Mouse (Mus musculus) retina, embryonic 14.5 days (tissue): ENCODE data around the gene Arhgef2.

Experiments used
- DNase-seq: peaks from one replicate; pipeline ENCODE4 v3.0.0-alpha.2; 2015; ENCODE audit warnings: low spot score

Arhgef2 gene

DNA sequence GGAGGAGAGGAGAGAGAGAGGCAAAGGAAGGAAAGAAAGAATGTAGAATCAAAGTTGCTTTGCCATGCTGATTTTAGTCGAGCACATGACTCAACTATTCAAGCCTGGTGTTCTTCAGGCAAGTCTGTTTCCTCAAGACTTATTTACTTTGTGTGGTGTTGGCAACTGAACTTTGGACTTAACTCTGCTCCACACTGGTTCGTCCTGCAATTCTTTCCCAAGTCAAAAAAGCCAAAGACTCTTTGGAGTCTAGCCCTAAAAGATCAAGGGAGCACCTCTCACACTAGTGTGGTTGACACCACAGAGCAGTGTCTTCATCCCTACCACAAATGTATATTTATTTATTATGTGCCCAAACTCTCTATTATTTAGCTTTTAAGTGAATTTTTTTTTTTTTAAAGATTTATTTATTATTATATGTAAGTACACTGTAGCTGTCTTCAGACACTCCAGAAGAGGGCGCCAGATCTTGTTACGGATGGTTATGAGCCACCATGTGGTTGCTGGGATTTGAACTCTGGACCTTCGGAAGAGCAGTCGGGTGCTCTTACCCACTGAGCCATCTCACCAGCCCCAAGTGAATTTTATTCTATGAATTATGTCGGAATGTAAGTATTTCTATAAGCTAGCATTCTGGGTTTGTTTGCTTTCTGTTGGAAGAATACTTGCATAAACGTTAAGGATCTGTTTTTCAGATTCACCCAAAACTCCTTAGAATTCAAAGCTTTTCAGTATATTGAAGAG lies 78.6 kb downstream of the Arhgef2 start:
- DNase-seq = no peak

DNA sequence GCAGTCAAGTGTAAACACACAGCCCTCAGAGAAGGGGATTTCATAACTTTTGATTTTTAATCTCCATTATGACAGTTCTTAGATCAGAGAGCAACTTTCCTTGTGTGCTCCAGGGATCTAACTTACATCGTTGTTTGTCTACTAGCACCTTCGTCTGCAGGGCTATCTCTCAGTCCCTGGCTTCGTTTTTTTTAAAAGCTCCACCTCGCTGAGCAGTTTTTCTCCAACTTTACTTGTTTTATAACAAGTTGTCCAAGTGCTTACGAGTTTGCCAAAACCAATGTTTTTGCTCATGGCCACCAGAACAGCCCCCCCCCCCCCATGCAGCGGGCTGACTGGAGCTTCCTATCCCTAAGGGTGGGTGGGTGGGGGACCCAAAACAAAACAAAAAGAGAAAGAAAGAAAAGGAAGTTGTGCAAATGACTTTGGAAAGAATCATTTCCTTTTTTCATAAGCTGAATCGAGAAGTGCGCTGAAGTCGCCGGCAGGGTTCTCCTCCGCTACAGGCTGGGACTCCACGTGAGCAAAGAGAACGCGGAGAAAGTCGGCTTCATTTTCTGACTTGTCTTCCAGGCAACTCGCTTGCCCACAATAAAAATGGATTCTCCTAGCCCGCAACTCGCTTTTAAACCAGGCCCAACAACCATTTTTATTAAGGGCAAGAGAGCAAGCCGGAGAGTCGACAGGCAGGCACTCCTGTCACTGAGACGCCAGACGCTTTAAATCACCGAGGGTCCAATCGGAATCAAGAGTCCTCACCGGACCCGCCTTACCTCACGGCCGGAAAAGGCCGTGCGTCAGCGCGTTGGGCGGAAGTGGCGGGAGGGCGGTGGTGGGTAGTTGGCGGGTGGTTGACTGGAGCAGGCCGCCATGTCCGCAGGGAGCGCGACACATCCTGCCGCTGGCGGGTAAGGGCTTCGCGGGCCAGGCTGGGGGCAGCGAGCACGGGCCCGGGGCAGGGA lies 79.5 kb downstream of the Arhgef2 start, which contains the start of gene Khdc4:
Khdc4 (plus strand) TSS at position 824 of the 962 bp plus-strand sequence.
- peak; percentile 98 for DNase-seq

DNA sequence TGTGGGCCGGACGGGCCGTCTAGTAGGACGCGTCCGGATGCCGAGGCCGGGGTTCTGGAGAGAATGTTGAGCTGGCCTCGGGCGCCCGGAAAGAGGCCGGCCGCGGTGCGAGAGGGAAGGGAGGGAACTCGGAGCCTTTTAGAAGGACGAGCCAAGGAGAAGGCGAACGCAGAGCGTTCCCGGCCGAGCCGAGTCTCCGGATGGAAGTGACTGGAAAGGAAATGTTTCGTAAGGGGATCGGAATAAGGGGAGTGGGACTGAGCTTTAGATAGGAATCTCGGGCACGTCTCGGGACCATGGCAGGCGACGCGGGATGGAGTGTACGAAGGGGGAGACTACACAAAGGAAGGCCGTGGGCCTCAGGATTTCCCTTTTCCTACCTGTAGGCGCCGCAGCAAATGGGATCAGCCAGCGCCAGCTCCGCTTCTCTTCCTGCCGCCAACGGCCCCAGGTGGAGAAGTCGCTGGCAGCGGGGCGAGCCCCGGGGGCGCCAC lies 80.2 kb downstream of the Arhgef2 start:
- DNase-seq = peak; percentile 72

DNA sequence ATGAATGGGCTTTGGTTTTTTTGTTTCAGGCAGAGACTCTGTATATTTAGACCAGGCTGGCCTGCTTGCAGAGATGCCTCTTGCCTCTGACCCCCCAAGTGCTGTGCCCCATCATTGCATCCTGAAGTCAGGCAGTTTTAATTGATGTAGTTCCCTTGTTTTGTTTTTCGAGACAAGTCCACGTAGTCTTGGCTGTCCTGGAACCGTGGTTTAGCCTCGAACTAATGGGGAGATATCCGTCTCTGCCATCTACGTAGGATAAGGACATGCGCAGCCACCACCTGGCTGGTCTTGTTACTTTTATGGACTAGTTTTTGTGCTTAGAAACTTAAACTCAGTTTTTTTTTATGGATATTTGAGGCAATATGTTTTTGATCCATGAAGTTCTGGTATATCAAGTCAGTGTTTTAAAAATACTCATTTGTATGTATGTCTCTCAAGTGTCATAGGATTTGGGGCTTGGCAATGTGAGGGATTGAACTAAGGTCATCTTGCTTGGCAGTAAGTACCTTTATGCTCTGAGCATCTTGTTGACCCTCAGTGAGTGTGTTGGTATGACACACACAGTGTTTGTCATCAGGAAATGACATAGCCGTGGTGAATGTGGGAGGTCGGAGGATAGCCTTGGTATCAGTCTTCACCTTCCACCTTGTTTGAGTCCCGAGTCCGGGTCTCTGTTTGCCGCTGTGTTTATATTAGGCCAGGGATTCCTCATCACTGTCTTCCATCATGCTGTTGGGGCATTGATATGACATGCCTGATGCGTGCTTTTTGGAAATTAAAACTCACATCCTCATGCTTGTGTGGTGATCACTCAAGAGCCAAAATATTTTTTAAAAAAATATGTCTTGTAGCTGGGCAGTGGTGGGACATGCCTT lies 81.2 kb downstream of the Arhgef2 start:
- DNase-seq = no peak

DNA sequence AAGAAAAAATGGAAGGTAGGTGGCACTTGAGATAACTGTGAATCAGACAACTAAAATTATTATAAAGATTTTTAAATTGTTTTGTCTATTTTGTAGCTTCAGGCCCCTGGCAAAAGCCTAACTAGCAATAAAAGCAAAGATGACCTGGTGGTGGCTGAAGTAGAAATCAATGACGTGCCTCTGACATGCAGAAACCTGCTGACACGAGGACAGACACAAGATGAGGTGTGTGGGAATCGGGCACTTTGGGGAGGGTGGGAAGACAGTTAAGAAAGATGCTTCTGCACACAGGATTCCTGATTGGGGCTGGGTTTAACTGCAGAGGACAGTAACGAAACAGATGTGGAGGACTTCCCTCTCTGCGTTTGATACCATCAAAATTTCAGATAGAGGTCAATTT lies 83.3 kb downstream of the Arhgef2 start:
- DNase-seq = no peak

DNA sequence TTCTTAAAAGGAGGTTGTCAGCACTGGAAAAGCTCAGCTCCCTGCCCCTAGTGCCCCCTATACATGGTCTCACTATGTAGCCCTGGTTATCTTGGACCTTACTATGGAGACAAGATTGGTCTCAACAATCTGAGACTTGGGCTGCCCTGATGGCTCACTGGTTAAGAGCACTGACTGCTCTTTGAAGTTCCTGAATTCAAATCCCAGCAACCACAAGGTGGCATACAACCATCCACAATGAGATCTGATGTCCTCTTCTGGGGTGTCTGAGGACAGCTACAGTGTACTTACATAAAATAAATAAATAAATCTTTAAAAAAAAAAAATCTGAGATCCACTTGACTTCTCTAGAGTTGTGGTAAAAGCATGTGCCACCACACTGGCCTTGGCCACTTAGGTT lies 89.8 kb downstream of the Arhgef2 start:
- DNase-seq = no peak
